Mouse (Mus musculus) MEL (cell line): ENCODE results near the gene Rnf24. TPM values are rescaled to one million over a fixed set of nuclear protein-coding genes. Genes with fewer than 3 reads are reported as not detected.

Experiments
- DNase-seq: peaks from one replicate; pipeline ENCODE4 v3.0.0; 2011; ENCODE audit warnings: low read depth, low spot score
- H3K27ac ChIP-seq: 2 replicates; pipeline ENCODE4 v1.5.1; 2012; ENCODE audit warnings: low read depth, mild to moderate bottlenecking, control low read depth, low read length, moderate library complexity; ENCODE audit not compliant: control insufficient read depth
- H3K27me3 ChIP-seq, 2 experiments: fragments of 150-350 bp in 1 of 2; sonication (generic) in 1 of 2; 2 replicates each; pipeline ENCODE4 v1.6.1; 2012; ENCODE audit warnings: low read length in 2 of 2, mild to moderate bottlenecking in 2 of 2, improper control_type of control experiment in 1 of 2, moderate library complexity in 1 of 2; ENCODE audit not compliant: insufficient read depth in 2 of 2, control insufficient read depth in 1 of 2
- H3K36me3 ChIP-seq, 2 experiments: 2 replicates each; pipeline ENCODE4 v1.6.1; 2012 to 2014; ENCODE audit warnings: low read length in 2 of 2, improper control_type of control experiment in 1 of 2, inconsistent platforms in 1 of 2, mild to moderate bottlenecking in 1 of 2; ENCODE audit not compliant: insufficient read depth in 2 of 2, control insufficient read depth in 1 of 2
- H3K4me1 ChIP-seq, 2 experiments: fragments of 150-350 bp in 1 of 2; sonication (generic) in 1 of 2; 2 replicates each; pipeline ENCODE4 v1.6.1; 2012; ENCODE audit warnings: low read length in 2 of 2, improper control_type of control experiment in 1 of 2, mild to moderate bottlenecking in 1 of 2; ENCODE audit not compliant: insufficient read depth in 2 of 2, control insufficient read depth in 1 of 2
- H3K4me3 ChIP-seq, 2 experiments: fragments of 150-350 bp in 1 of 2; sonication (generic) in 1 of 2; 2 replicates each; pipeline ENCODE4 v1.5.1; 2012; ENCODE audit warnings: low read depth in 2 of 2, low read length in 2 of 2, mild to moderate bottlenecking in 2 of 2, moderate library complexity in 2 of 2, control low read depth in 1 of 2, improper control_type of control experiment in 1 of 2; ENCODE audit not compliant: control insufficient read depth in 1 of 2, insufficient read depth in 1 of 2
- H3K79me2 ChIP-seq: 2 replicates; pipeline ENCODE4 v1.6.1; 2012; ENCODE audit warnings: mild to moderate bottlenecking, low read length, moderate library complexity; ENCODE audit not compliant: control insufficient read depth, poor library complexity, insufficient read depth
- H3K9ac ChIP-seq: 2 replicates; pipeline ENCODE4 v1.6.1; 2012; ENCODE audit warnings: low read depth, mild to moderate bottlenecking, control low read depth, low read length, moderate library complexity; ENCODE audit not compliant: control insufficient read depth, poor library complexity, severe bottlenecking
- H3K9me3 ChIP-seq: fragments of 150-350 bp; sonication (generic); replicated peaks from 2 replicates; pipeline ENCODE4 v1.6.1; 2012; ENCODE audit warnings: mild to moderate bottlenecking, low read length, improper control_type of control experiment, moderate library complexity; ENCODE audit not compliant: insufficient read depth
- CHD1 ChIP-seq: IDR thresholded peaks from 2 replicates; pipeline ENCODE4 v1.6.1; 2012; ENCODE audit warnings: low read depth, mild to moderate bottlenecking, inconsistent platforms, low read length, improper control_type of control experiment
- CHD2 ChIP-seq: IDR thresholded peaks from 2 replicates; pipeline ENCODE4 v1.6.1; 2011; ENCODE audit warnings: low read length, improper control_type of control experiment
- CTCF ChIP-seq, 3 experiments: IDR thresholded peaks in 2 of 3; conservative IDR thresholded peaks in 1 of 3; 2 replicates each; pipeline ENCODE4 v1.5.1; 2011 to 2012; ENCODE audit warnings: low read length in 3 of 3, low read depth in 2 of 3, mild to moderate bottlenecking in 2 of 3, improper control_type of control experiment in 1 of 3, inconsistent platforms in 1 of 3, mixed read lengths in 1 of 3, moderate library complexity in 1 of 3; ENCODE audit not compliant: control insufficient read depth in 1 of 3, insufficient read depth in 1 of 3, poor library complexity in 1 of 3, severe bottlenecking in 1 of 3
- E2F4 ChIP-seq: IDR thresholded peaks from 2 replicates; pipeline ENCODE4 v1.6.1; 2011; ENCODE audit warnings: low read depth, low read length, improper control_type of control experiment, borderline replicate concordance
- ELF1 ChIP-seq: IDR thresholded peaks from 2 replicates; pipeline ENCODE4 v1.6.1; 2014; ENCODE audit warnings: low read depth, mild to moderate bottlenecking, inconsistent platforms, low read length, improper control_type of control experiment, moderate library complexity
- GABPA ChIP-seq: IDR thresholded peaks from 2 replicates; pipeline ENCODE4 v1.6.1; 2012; ENCODE audit warnings: low read depth, mild to moderate bottlenecking, inconsistent platforms, low read length, improper control_type of control experiment, moderate library complexity
- KAT2A ChIP-seq: conservative IDR thresholded peaks from 2 replicates; pipeline ENCODE4 v1.6.1; 2012; ENCODE audit warnings: low read depth, low read length, improper control_type of control experiment, inconsistent platforms
- MAX ChIP-seq: IDR thresholded peaks from 2 replicates; pipeline ENCODE4 v1.6.1; 2011; ENCODE audit warnings: low read length, improper control_type of control experiment
- MAZ ChIP-seq: IDR thresholded peaks from 2 replicates; pipeline ENCODE4 v1.6.1; 2012; ENCODE audit warnings: low read depth, mild to moderate bottlenecking, inconsistent platforms, low read length, improper control_type of control experiment
- POLR2A ChIP-seq, 2 experiments: IDR thresholded peaks; 2 replicates each; pipeline ENCODE4 v1.6.1; 2011 to 2012; ENCODE audit warnings: low read length in 2 of 2, mild to moderate bottlenecking in 2 of 2, control low read depth in 1 of 2, improper control_type of control experiment in 1 of 2, low read depth in 1 of 2, moderate library complexity in 1 of 2; ENCODE audit not compliant: control insufficient read depth in 1 of 2, insufficient read depth in 1 of 2, poor library complexity in 1 of 2
- POLR2AphosphoS2 ChIP-seq: IDR thresholded peaks from 2 replicates; pipeline ENCODE4 v1.6.1; 2011; ENCODE audit warnings: low read length, improper control_type of control experiment
- POLR2AphosphoS5 ChIP-seq: IDR thresholded peaks from 2 replicates; pipeline ENCODE4 v1.6.1; 2012; ENCODE audit warnings: low read depth, borderline replicate concordance, mild to moderate bottlenecking, inconsistent platforms, low read length, moderate library complexity, mixed read lengths
- RAD21 ChIP-seq: IDR thresholded peaks from 2 replicates; pipeline ENCODE4 v1.6.1; 2011; ENCODE audit warnings: mild to moderate bottlenecking, low read depth, low read length, improper control_type of control experiment
- SMC3 ChIP-seq: IDR thresholded peaks from 2 replicates; pipeline ENCODE4 v1.6.1; 2011; ENCODE audit warnings: low read depth, low read length, improper control_type of control experiment
- USF1 ChIP-seq: IDR thresholded peaks from 2 replicates; pipeline ENCODE4 v1.6.1; 2014; ENCODE audit warnings: low read depth, mild to moderate bottlenecking, inconsistent platforms, low read length, improper control_type of control experiment, moderate library complexity
- USF2 ChIP-seq, 2 experiments: IDR thresholded peaks; 2 replicates each; pipeline ENCODE4 v1.6.1; 2011 to 2012; ENCODE audit warnings: improper control_type of control experiment in 2 of 2, low read length in 2 of 2, borderline replicate concordance in 1 of 2, inconsistent platforms in 1 of 2, low read depth in 1 of 2, mild to moderate bottlenecking in 1 of 2; ENCODE audit not compliant: insufficient read depth in 1 of 2
- ZMIZ1 ChIP-seq: IDR thresholded peaks from 2 replicates; pipeline ENCODE4 v1.6.1; 2012; ENCODE audit warnings: low read depth, mild to moderate bottlenecking, inconsistent platforms, low read length, improper control_type of control experiment, moderate library complexity
- ZNF384 ChIP-seq: IDR thresholded peaks from 2 replicates; pipeline ENCODE4 v1.6.1; 2012; ENCODE audit warnings: low read depth, mild to moderate bottlenecking, inconsistent platforms, low read length, improper control_type of control experiment
- polyA plus RNA-seq, 2 experiments: library from polyadenylated mRNA; stranded (reverse) in 1 of 2; unstranded in 1 of 2; fragments of >175 nt in 1 of 2; fragments of >200 nt in 1 of 2; gene quantifications; 2 replicates each; pipeline versions ENCODE4 v1.2.1 to v1.2.4; 2012; ENCODE audit warnings: low replicate concordance in 2 of 2, low read depth in 1 of 2; ENCODE audit not compliant: insufficient read length in 2 of 2, insufficient read depth in 1 of 2, missing spikeins in 1 of 2
- total RNA-seq: library from RNA; depleted of rRNA; stranded (reverse); fragments of 300-350 nt; gene quantifications from 2 replicates; pipeline ENCODE4 v1.2.3, GENCODE M21; 2012

Rnf24 gene
- total and polyA plus RNA-seq, 3 experiments, result 0.73 to 2.9 TPM; not detected in 1

DNA sequence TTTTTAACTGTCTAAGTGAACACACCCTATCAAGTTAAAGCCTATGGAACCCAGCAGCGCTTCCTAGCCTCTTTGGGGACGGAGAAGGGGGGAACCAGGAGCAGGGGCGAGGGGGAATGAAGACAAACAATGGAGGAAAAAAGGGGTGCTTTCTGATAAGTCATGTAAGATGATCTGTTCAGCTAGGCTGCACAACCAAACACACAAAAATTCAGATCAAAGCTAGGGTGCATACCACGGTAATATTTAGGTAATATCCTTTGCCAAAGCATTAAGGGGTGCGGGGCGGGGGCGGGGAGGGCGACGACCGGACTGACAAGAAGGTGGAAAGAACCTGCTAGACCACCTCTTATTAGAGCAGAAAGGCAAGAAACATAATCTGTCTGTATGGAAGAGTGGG is 1.2 kb downstream of the Rnf24 start:
- no peak for DNase-seq
- H3K36me3 ChIP-seq, result peaks cover 0 to 2% of the 10 kb centered on the region in 2 experiments; a peak in 1 of 4 replicates
- no peaks in the 10 kb centered on the region; the same call in 1 of the 2 replicates for H3K79me2 ChIP-seq
- H3K4me3 ChIP-seq, result no peak overlapping the region
- H3K4me1 ChIP-seq, result peaks cover 3% of the 10 kb centered on the region in 2 experiments; a peak in 3 of 4 replicates
- no peak overlapping the region for H3K27ac ChIP-seq
- no peaks in the 10 kb centered on the region for H3K9me3 ChIP-seq
- H3K27me3 ChIP-seq, result no peaks in the 10 kb centered on the region
- TF ChIP-seq ZNF384, result no peak
- TF ChIP-seq GABPA, result no peak
- TF ChIP-seq POLR2A (IDR thresholded peaks at IDR 0.05; ENCODE audit: control insufficient read depth in 1 of 2, insufficient read depth in 1 of 2, low read depth in 1 of 2, low read length in 2 of 2, poor library complexity in 1 of 2), result no peak
- no peak for TF ChIP-seq USF2 (IDR thresholded peaks at IDR 0.05; ENCODE audit: borderline replicate concordance in 1 of 2, insufficient read depth in 1 of 2, low read depth in 1 of 2, low read length in 2 of 2)
- TF ChIP-seq RAD21, result no peak
- TF ChIP-seq CHD2, result no peak
- TF ChIP-seq USF1, result no peak
- TF ChIP-seq POLR2AphosphoS5, result no peak
- TF ChIP-seq, all 39 proteins: peak for 0
- H3K9ac ChIP-seq, result no peak overlapping the region

DNA sequence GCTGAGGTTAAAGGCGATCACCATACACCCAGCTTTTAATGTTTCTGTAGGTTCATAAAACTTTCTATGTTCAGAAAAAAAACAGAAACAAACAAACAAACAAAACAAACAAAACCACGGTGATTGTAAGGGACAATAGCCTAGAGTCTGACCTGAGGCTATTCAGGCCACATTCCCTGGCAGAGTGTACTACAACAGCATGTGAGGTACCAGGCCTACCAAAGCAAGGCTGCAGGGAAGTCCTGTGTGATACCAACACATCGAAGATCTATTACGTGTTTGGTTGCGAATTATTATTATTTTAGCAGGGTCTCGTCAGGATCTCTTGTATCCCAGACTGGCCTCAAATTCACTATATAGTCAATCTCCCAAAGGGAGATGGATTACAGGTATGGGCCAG is 2.4 kb downstream of the Rnf24 start:
- Histone ChIP-seq H3K27ac (no peak overlapping the region), H3K4me1 (peaks cover 3 to 5% of the 10 kb centered on the region in 2 experiments; a peak in 3 of 4 replicates), H3K4me3 (no peak overlapping the region), H3K36me3 (peaks cover 0 to 2% of the 10 kb centered on the region in 2 experiments; a peak in 1 of 4 replicates), H3K79me2 (no peaks in the 10 kb centered on the region; the same call in 1 of the 2 replicates), H3K9me3 (no peaks in the 10 kb centered on the region), H3K9ac (no peak overlapping the region), H3K27me3 (no peaks in the 10 kb centered on the region)
- TF ChIP-seq CHD1, result no peak
- no peak for TF ChIP-seq SMC3
- no peak for TF ChIP-seq MAX
- TF ChIP-seq ZNF384, result no peak
- no peak for TF ChIP-seq ELF1
- TF ChIP-seq KAT2A, result no peak
- TF ChIP-seq POLR2AphosphoS2, result no peak
- no peak for TF ChIP-seq ZMIZ1
- TF ChIP-seq E2F4, result no peak
- TF ChIP-seq CTCF (IDR thresholded peaks at IDR 0.05 in 2 of 3, conservative IDR thresholded peaks at IDR 0.05 in 1 of 3; ENCODE audit: control insufficient read depth in 1 of 3, insufficient read depth in 1 of 3, low read depth in 2 of 3, low read length in 3 of 3, poor library complexity in 1 of 3, severe bottlenecking in 1 of 3), result no peak
- TF ChIP-seq POLR2AphosphoS5, result no peak
- no peak for TF ChIP-seq USF1
- no peak for TF ChIP-seq GABPA
- TF ChIP-seq MAZ, result no peak
- no peak for DNase-seq
